Mouse (Mus musculus) hindbrain, embryonic 15.5 days (tissue): ENCODE data around the gene Pi4ka. TPM values are rescaled to one million over a fixed set of nuclear protein-coding genes. Genes with fewer than 3 reads are reported as not detected.
A peak's percentile ranks its signal among the peaks of the same experiment; 100 is the strongest.

Experiments
- ATAC-seq: fragments of 200-750 bp; cut with Nextera tagmentation; 2 replicates; pipeline ENCODE4 v1.8.0; 2017; ENCODE audit warnings: low read depth, moderate number of reproducible peaks, moderate TSS enrichment; ENCODE audit not compliant: low FRiP score
- H3K27ac ChIP-seq: fragments of 300-500 bp; sonication (generic); replicated peaks from 2 replicates; pipeline ENCODE4 v1.5.1; 2015; ENCODE audit warnings: mild to moderate bottlenecking, inconsistent platforms
- H3K27me3 ChIP-seq: fragments of 300-500 bp; sonication (generic); 2 replicates; pipeline ENCODE4 v1.6.1; 2015; ENCODE audit warnings: control low read depth, inconsistent platforms
- H3K36me3 ChIP-seq: fragments of 300-500 bp; sonication (generic); 2 replicates; pipeline ENCODE4 v1.6.1; 2015; ENCODE audit warnings: control low read depth, inconsistent platforms
- H3K4me1 ChIP-seq: fragments of 300-500 bp; sonication (generic); replicated peaks from 2 replicates; pipeline ENCODE4 v1.6.1; 2015; ENCODE audit warnings: control low read depth, inconsistent platforms
- H3K4me2 ChIP-seq: fragments of 300-500 bp; sonication (generic); 2 replicates; pipeline ENCODE4 v1.6.1; 2015; ENCODE audit warnings: moderate library complexity, mild to moderate bottlenecking, inconsistent platforms
- H3K4me3 ChIP-seq: fragments of 300-500 bp; sonication (generic); 2 replicates; pipeline ENCODE4 v1.5.1; 2015; ENCODE audit warnings: mild to moderate bottlenecking, inconsistent platforms
- H3K9ac ChIP-seq: fragments of 300-500 bp; sonication (generic); 2 replicates; pipeline ENCODE4 v1.6.1; 2015; ENCODE audit warnings: inconsistent platforms
- H3K9me3 ChIP-seq: fragments of 300-500 bp; sonication (generic); 2 replicates; pipeline ENCODE4 v1.6.1; 2016; ENCODE audit warnings: control low read depth, inconsistent platforms
- WGBS: fragments of 180-500 bp; shearing (Covaris S2); methylation state at CpG from one replicate; pipeline ENCODE4 v1.1.7; 2015; 5-methylcytosine and 5-hydroxymethylcytosine counted together
- polyA plus RNA-seq: library from polyadenylated mRNA; unstranded; fragments of >200 nt; fragmentation: Nextera tagmentation; extraction: Ambion mirVana; gene quantifications from 2 replicates; pipeline ENCODE4 v1.2.1, GENCODE M21; 2015

Pi4ka gene
- polyA plus RNA-seq, 1 experiment from 2014 or later, result 69.7 TPM

DNA sequence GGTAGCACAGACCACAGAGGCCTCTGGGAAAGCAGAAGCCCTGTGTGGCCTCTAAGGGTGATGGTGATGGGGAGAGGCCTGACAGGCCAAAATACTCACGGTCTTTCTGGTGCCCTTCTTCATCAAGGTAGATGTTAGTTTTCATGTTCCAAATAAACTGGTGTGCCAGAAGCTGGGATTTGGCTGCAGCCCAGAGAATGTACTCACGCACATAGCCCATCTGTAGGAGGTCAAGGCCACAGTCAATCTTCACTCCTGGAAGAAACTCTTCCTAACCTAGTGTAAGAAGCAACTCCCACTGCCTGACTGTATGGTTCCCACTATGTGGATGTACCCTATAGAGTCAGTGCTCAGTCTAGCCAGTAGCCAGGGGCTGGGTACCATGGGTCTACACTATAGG, 115.1 kb downstream of the Pi4ka start:
- H3K36me3 ChIP-seq, result peaks cover 59% of the 10 kb centered on the region
- 98% methylated on average over 2 of the region's 2 CpGs for WGBS

DNA sequence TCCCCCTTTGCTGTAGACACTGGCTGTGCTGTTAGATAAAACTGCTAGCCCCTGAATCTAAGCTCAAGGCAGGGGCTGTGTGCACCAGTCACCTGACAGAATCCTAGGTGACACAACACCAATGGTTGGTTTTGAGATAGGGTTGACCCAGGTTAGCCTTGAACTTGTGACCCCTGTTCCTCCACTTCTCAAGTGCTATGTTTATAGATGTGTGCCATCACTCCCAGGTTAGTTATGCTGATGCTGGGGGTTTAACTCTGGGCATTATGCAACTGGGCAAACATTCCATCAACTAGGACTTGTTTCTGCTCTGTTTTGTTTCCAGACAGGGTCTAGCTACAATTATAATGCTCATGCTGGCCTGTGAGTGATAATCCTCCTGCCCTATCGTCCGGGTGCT, 119.0 kb downstream of the Pi4ka start:
- H3K9ac ChIP-seq, result no peak overlapping the region
- H3K36me3 ChIP-seq, result peaks cover 60% of the 10 kb centered on the region
- no peaks in the 10 kb centered on the region for H3K4me1 ChIP-seq
- no peak overlapping the region for H3K4me2 ChIP-seq
- H3K27me3 ChIP-seq, result no peaks in the 10 kb centered on the region
- no peaks in the 10 kb centered on the region for H3K9me3 ChIP-seq
- H3K4me3 ChIP-seq, result no peak overlapping the region
- no peak for ATAC-seq
- 82% methylated on average over 2 of the region's 2 CpGs for WGBS
- H3K27ac ChIP-seq, result no peak overlapping the region

More for the DNA sequence above, 115.1 kb downstream of the Pi4ka start:
- H3K9ac ChIP-seq, result no peak overlapping the region
- no peaks in the 10 kb centered on the region for H3K4me1 ChIP-seq
- H3K27ac ChIP-seq, result no peak overlapping the region
- no peaks in the 10 kb centered on the region for H3K27me3 ChIP-seq
- no peak overlapping the region for H3K4me3 ChIP-seq
- H3K4me2 ChIP-seq, result no peak overlapping the region
- H3K9me3 ChIP-seq, result no peaks in the 10 kb centered on the region
- no peak for ATAC-seq

DNA sequence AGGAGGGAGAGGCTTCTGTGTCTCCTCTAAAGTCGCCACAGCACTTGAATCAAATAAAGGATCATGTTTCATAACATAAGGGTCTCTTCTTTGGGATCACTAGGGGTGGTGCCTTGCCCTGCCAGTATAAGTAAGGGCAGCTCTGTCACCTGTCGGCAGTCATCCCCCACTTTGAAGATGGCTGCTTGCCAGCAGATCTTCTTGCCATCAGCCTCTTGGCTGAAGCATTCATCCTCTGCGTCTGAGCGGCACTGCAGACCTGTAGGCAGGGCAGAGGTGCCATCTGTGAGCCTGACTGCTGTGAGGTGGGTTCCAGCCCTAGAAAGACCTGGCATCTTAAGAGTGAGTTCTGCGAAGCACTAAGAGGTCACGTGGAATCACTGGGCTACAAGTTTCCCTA, 123.0 kb downstream of the Pi4ka start:
- Histone ChIP-seq H3K36me3 (peaks cover 64% of the 10 kb centered on the region), H3K27ac (no peak overlapping the region), H3K4me2 (no peak overlapping the region), H3K4me3 (no peak overlapping the region), H3K27me3 (peaks cover 13% of the 10 kb centered on the region), H3K9ac (no peak overlapping the region), H3K4me1 (peaks cover 1% of the 10 kb centered on the region), H3K9me3 (no peaks in the 10 kb centered on the region)
- no peak for ATAC-seq
- 75% methylated on average over 6 of the region's 6 CpGs for WGBS

DNA sequence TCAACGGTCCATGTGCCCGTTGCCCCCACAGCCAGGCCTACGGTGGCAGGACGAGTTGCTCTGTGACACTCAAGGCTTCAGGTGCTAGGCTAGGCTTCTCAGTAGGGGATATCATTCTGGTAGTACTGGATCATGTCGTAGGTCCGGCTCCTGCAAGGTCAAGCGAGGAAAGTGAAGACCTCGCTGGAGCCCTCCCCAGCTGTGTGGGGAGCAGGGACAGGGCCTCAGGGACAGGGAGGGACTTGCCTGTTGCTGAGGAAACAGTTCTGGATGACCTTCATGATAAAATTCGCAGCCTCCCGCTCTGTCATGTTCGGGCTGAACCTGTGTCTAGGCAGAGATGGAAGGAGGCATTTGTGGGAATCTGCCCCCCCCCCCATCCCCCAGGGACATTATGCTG, 125.6 kb downstream of the Pi4ka start:
- Histone ChIP-seq H3K9ac (no peak overlapping the region), H3K4me3 (no peak overlapping the region), H3K36me3 (peaks cover 43% of the 10 kb centered on the region), H3K9me3 (no peaks in the 10 kb centered on the region), H3K27me3 (peaks cover 13% of the 10 kb centered on the region), H3K4me2 (no peak overlapping the region), H3K4me1 (peaks cover 22% of the 10 kb centered on the region), H3K27ac (no peak overlapping the region)
- no peak for ATAC-seq
- WGBS, result 91% methylated on average over 11 of the region's 11 CpGs

DNA sequence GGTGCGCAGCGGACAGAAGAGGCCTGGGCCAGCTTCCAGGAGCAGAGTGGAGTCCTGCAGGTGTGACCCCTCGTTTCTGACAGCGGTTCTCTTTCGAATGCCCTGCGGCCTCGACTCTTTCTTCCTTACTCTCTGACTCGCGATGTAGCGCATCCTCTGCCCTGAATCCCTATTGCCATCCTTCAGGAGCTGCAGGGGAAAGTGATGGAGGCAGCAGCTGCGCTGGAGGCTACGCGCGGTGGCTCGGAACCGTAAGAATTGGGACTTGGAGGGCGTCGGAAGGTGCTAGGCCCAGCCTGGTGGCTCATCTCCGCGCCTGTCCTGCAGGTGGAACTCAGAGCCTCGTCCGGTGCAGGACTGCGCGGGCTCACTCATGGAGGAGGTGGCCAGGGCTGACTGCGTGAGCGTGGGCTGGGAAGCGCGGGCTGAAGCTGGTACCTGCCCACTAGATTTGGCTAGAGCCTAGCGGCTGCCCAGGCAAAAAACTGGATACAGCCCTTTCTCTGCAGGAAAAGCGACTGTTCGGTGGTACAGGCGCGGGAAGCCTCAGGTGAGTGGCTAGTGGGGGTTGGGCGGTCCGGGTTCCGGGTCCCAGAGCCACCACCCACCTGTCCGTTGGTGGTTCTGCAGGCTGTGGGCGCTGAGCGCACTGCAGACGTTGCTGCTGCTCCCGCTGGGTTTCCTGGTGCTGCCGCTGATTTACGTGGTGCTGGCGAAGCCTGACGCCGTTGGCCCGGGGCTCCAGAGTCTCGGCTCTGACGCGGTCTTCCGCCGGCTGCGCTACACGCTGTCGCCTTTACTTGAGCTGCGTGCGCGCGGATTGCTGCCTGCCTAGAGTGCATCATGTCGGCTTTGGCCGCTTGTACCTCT, 128.5 kb downstream of the Pi4ka start:
- Histone ChIP-seq H3K36me3 (peaks cover 23% of the 10 kb centered on the region), H3K4me3 (peak overlapping the region; percentile 63), H3K9ac (peak overlapping the region; percentile 64), H3K4me1 (peaks cover 22% of the 10 kb centered on the region), H3K9me3 (no peaks in the 10 kb centered on the region), H3K27me3 (peaks cover 13% of the 10 kb centered on the region), H3K27ac (0 out of 2 replicates have a peak overlapping the region, but pooled peaks have one; percentile 16), H3K4me2 (peak overlapping the region; percentile 95)
- ATAC-seq, result peak; percentile 39
- 3% methylated on average over 60 of the region's 61 CpGs for WGBS

DNA sequence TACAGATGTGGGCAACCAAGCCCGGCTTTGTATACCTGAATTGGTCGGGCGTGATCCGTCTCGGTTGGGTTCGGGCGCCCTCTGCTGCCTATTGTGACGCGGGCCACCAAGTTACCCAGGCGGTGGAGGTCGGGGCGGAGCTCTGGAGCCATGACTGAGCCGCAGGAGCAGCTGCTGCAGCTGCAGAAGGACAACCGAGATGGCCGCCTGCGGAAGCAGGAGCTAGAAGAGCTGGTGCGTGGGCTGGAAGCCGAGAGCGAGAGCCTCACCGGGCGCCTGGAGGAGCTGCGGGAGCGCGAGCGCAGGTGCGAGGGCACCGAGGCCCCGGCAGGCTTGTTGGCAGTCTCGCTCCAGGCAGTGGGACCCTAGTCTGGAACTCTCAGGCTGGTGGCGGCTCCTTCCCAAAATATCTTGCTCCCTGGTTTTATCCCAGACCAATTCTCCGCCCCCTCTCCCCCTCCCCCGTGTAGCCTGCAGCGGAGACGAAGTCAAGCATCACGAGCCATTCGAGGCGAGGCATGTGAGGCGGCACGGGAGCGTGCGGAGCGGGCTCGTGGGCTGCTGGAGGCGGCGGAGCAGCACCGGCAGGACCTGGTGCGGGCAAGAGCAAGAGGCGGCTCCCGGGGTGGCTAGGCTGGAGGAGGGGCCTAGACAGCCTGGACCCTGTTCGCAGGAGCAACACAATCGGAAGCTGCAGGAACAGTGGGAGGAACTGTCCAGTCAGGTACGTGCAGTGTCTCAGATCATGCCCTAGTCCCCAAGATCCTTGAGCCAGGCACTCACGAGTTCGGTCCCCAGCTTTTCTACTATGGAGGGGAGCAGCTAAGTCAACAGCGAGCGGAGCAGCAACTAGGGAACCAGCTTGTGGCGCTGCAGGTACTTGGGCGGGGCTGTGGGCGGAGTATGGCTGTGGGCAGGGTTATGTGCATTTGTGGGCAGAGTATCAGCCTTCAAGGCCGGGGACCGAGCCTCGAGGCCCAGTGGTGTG, 129.7 kb downstream of the Pi4ka start:
- H3K9me3 ChIP-seq, result no peaks in the 10 kb centered on the region
- WGBS, result under 1% methylated on average over 62 of the region's 62 CpGs
- H3K4me2 ChIP-seq, result peak overlapping the region; percentile 95
- peaks cover 13% of the 10 kb centered on the region for H3K27me3 ChIP-seq
- H3K9ac ChIP-seq, result peak overlapping the region; percentile 64
- peaks cover 22% of the 10 kb centered on the region for H3K4me1 ChIP-seq
- peak overlapping the region; percentile 91 for H3K27ac ChIP-seq
- peak; percentile 87 for ATAC-seq
- H3K4me3 ChIP-seq, result peak overlapping the region; percentile 63
- H3K36me3 ChIP-seq, result peaks cover 15% of the 10 kb centered on the region

DNA sequence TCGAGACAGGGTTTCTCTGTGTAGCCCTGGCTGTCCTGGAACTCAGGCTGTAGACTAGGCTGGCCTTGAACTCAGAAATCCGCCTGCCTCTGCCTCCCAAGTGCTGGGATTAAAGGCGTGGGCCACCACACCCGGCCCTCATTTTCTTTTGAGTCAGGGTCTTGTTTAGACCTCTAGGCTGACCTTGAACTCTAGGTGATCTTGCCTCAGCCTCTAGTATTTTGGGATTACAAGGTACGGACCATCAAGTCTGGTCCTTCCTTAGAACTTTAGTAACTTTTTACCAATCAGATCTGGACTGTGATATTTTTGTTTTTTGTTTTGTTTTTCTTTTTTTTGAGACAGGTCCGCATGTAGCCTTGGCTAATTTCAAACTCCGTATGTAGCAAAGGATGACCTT, 130.4 kb downstream of the Pi4ka start, which contains the start of gene Tmem191c:
TSS of gene Tmem191c (plus strand) at position 357 of the 400 bp plus-strand sequence.
- ATAC-seq, result no peak
- peak within 1 kb of the TSS; percentile 64 for H3K9ac ChIP-seq
- H3K27me3 ChIP-seq, result peaks cover 13% of the 10 kb centered on the region
- peak within 1 kb of the TSS; percentile 95 for H3K4me2 ChIP-seq
- H3K9me3 ChIP-seq, result no peaks in the 10 kb centered on the region
- peak within 1 kb of the TSS; percentile 63 for H3K4me3 ChIP-seq
- WGBS, result 60% methylated on average over 7 of the region's 7 CpGs
- peaks cover 22% of the 10 kb centered on the region for H3K4me1 ChIP-seq
- peaks cover 8% of the 10 kb centered on the region for H3K36me3 ChIP-seq
- peak within 1 kb of the TSS; percentile 91 for H3K27ac ChIP-seq

DNA sequence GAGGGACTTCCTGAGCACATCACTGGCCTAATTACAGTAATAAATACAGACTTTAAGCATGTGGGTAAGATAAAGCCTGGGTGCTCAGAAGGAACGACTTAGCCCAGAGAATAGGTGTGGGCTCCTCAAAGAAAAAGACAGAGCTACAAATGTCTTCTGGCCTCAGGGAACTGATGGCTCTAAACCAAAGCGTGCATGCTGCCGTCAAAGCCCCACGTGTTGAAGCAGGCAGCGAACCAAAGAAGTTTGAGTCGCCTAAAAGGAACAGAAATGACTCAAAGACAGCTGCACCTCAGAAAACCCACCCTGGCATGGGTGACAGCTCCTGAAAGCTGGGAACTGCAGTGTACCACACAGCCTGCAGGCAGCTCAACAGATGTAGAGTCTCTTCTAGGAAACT, 134.3 kb downstream of the Pi4ka start:
- H3K36me3 ChIP-seq, result no peaks in the 10 kb centered on the region
- no peak overlapping the region for H3K9ac ChIP-seq
- no peak overlapping the region for H3K4me2 ChIP-seq
- no peak for ATAC-seq
- peaks cover 8% of the 10 kb centered on the region for H3K4me1 ChIP-seq
- no peak overlapping the region for H3K4me3 ChIP-seq
- H3K27me3 ChIP-seq, result no peaks in the 10 kb centered on the region
- WGBS, result 80% methylated on average over 6 of the region's 6 CpGs
- H3K9me3 ChIP-seq, result no peaks in the 10 kb centered on the region
- no peak overlapping the region for H3K27ac ChIP-seq

DNA sequence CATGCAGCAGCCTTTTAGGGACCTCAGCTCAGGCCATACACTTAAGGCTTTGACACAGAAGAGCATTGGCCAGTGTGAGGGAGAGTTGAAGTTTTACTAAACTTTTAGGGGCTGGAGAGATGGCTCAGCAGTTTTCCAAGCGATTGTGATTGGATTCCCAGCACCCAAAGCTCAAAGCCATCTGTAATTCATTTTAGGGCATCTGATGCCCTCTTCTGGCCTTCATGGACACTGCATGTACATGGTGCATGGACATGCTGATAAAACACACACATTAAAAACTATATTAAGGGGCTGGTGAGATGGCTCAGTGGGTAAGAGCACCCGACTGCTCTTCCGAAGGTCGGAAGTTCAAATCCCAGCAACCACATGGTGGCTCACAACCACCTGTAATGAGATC, 135.0 kb downstream of the Pi4ka start:
- H3K27ac ChIP-seq, result no peak overlapping the region
- H3K4me1 ChIP-seq, result 0 out of 2 replicates have a peak, but pooled peaks cover under 1% of the 10 kb centered on the region
- H3K9ac ChIP-seq, result no peak overlapping the region
- no peaks in the 10 kb centered on the region for H3K9me3 ChIP-seq
- H3K27me3 ChIP-seq, result no peaks in the 10 kb centered on the region
- H3K4me2 ChIP-seq, result no peak overlapping the region
- ATAC-seq, result no peak
- H3K4me3 ChIP-seq, result no peak overlapping the region
- 77% methylated on average over 4 of the region's 4 CpGs for WGBS
- no peaks in the 10 kb centered on the region for H3K36me3 ChIP-seq

DNA sequence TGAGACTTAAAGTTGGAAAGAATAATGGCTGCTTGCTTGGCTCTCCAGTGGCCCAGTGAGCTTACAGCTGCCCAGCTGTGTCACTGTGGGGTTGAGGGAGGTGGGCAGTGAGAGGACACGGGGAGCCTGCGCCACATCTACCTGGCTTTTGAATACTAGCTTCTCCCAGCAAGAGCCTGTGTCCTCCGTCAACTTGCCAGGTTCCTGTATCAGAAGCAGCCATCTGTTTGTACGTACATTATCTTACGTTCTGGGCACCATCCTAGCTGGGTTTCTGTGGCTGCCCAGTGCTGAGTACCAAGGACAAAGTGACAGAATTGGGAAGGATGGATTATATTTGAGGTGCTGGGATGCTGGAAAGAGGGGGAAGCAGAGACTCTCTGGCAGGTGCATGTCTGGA, 136.2 kb downstream of the Pi4ka start:
- H3K27me3 ChIP-seq, result no peaks in the 10 kb centered on the region
- no peak overlapping the region for H3K9ac ChIP-seq
- no peaks in the 10 kb centered on the region for H3K4me1 ChIP-seq
- no peak for ATAC-seq
- no peaks in the 10 kb centered on the region for H3K36me3 ChIP-seq
- no peak overlapping the region for H3K4me2 ChIP-seq
- H3K27ac ChIP-seq, result no peak overlapping the region
- 92% methylated on average over 5 of the region's 5 CpGs for WGBS
- no peaks in the 10 kb centered on the region for H3K9me3 ChIP-seq
- H3K4me3 ChIP-seq, result no peak overlapping the region

DNA sequence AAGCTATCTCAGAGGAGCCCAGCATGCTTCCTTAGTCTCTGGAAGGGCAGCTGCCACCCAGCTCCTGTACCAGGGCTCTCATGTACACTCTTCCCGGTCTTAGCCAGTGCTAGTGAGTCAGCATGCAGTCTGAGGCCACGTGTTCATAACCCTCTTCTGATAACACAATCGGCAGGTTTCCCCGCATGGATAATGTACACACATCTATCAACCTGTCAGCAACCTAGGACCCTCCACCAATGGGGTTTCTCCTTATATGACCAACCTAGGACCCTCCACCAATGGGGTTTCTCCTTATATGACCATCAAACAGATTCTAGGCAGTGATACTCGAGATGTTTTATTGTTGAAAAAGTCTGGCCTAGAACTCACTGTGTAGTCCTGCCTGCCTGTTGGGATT, 138.2 kb downstream of the Pi4ka start:
- Histone ChIP-seq H3K9ac (no peak overlapping the region), H3K27me3 (no peaks in the 10 kb centered on the region), H3K4me2 (no peak overlapping the region), H3K9me3 (no peaks in the 10 kb centered on the region), H3K4me1 (no peaks in the 10 kb centered on the region), H3K27ac (no peak overlapping the region), H3K4me3 (no peak overlapping the region), H3K36me3 (no peaks in the 10 kb centered on the region)
- WGBS, result 61% methylated on average over 5 of the region's 5 CpGs
- no peak for ATAC-seq

DNA sequence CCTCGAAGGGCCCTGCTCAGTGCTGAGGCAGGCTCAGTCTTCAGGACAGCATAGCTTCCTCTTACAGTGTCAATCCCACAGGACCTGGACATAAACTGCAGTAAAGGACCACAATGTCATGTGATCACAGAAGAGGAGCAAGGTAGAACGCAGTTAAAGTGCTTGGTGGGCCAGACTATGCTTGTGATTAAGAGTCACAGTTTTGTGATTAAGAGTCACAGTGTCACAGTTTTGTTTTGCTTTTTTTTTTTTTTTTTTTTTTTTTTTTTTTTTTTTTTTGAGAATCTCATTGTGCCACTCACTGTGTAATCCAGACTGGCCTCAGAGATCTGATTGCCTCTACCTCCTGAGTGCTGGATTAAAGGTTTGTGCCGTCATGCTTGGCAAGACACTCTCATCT, 140.0 kb downstream of the Pi4ka start:
- Histone ChIP-seq H3K27ac (no peak overlapping the region), H3K4me2 (no peak overlapping the region), H3K9ac (no peak overlapping the region), H3K27me3 (no peaks in the 10 kb centered on the region), H3K4me3 (no peak overlapping the region), H3K4me1 (no peaks in the 10 kb centered on the region), H3K9me3 (no peaks in the 10 kb centered on the region), H3K36me3 (no peaks in the 10 kb centered on the region)
- ATAC-seq, result no peak
- 82% methylated on average over 3 of the region's 3 CpGs for WGBS
